Mouse (Mus musculus) neutrophil, adult 59 days (primary cell): ENCODE measurements around the gene Hes6. TPM values are rescaled to one million over a fixed set of nuclear protein-coding genes. Genes with fewer than 3 reads are reported as not detected.

Source experiments
- total RNA-seq, 2 experiments: library from RNA; stranded (reverse); gene quantifications; 1 replicate in 1 of 2; 2 replicates in 1 of 2; pipeline ENCODE4 v1.2.4; 2023

Gene Hes6
- total RNA-seq: 10 to 100 TPM; 19.4 to 25.4 TPM

DNA sequence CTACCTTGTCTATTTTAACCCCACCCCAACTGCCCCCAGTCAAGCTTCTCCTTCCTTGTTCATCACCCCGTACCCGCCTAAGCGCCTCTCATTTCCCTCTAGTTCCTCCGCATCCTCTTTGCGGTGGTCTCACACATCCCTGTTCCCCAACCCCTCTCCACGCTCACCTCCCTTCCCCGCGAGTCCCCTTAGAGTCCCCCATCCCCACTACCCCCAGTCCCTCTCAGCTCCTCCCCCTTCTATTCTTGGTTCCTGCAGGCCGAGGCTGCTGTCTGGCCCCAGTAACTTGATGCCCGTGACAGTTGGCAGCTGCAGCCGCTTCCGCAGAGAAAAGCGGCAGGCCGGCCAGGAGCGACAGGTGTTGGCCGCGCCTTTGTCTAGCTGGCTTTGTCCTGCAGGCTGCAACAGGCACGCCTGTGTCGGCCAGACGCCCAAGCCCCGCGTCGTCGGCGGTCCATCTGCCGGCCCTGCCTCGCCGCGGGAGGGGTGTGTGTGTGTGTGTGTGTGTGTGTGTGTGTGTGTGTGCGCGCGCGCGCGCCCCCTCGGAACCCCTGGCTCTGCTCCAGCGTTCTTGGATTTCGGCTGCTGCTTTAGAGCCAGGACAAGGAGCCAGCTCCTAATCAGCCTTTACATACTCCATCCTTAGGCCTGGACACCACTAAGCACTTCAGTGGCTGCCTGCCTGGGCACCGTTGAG, at the start of gene Hes6:
Hes6 (minus strand) TSS at position 141 of the 697 bp plus-strand sequence.

GRCm38 (mm10) chr1:91459059-91459809, 45.4 kb upstream of the Hes6 start, which contains the start of gene Per2:
TSS of gene Per2 (minus strand) at chr1:91459324.

GRCm38 (mm10) chr1:91398260-91399062, 15.4 kb downstream of the Hes6 start, which contains the start of gene Ilkap:
TSS of gene Ilkap (minus strand) at chr1:91398815.

DNA sequence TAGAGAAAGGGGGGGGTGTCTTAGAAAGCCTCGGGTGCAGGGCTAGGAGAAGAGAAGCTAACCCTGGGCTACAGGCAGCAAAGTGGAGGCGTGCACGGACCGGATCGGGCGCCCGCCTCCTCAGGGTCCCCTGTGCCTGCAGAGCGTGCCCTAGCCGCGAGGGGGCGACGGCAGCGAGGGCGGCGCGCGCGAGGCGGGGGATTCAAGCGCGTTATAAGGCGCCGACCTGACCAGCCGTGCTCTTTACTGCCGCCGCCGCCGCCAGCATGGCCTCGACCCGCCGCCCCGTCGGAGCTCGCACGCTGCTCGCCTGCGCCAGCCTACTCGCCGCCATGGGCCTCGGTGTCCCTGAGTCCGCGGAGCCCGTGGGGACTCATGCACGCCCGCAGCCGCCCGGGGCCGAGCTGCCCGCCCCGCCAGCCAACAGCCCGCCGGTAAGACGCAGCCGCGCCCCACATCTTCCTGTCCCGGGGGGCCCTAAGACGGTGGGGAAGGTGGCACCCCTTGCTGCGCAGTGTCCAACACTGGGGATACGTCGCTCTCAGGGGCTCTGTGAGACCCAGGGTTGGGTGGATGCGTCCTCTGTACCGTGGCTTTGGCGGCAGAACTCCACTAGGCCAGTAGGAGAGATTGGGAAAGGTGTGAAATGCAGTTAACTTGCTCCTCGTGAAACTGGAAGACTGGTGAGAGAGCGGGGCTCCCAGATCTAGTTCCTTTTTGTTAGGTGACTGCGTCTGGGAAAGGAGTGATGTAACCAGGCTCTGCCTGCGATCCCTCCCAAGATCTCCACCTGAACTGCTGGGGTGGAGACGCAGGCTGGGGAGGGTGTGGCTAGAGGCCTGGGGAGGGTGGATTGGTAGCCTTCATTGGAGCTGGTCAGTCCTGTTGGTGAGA, 47.4 kb downstream of the Hes6 start, which contains the start of gene Erfe:
Erfe (plus strand) TSS at position 216 of the 894 bp plus-strand sequence.

Other genes starting within 250 kb of the Hes6 start
- 10 to 100 TPM; 31.8 to 32.4 TPM for gene Ramp1, start 234.2 kb downstream of the Hes6 start, total RNA-seq
- gene Ube2f, start 163.7 kb downstream of the Hes6 start, total RNA-seq: 10 to 100 TPM; 51.7 to 51.9 TPM
- 10 to 100 TPM; 17.9 to 23.8 TPM for gene Scly, start 115.7 kb downstream of the Hes6 start, total RNA-seq
- gene Espnl, start 92.0 kb downstream of the Hes6 start, total RNA-seq: under 1 TPM in 1 of 2 experiments, not detected in 1; 0.09 TPM
- not detected for gene Klhl30, start 63.0 kb downstream of the Hes6 start, total RNA-seq
- under 1 TPM; 0.36 to 0.53 TPM for gene Erfe, start 47.6 kb downstream of the Hes6 start, total RNA-seq
- gene Ilkap, start 15.2 kb downstream of the Hes6 start, total RNA-seq: 10 to 100 TPM; 50.3 to 58.3 TPM
- 10 to 100 TPM; 43.9 to 54.2 TPM for gene Per2, start 45.3 kb upstream of the Hes6 start, total RNA-seq
- gene Traf3ip1, start 80.6 kb upstream of the Hes6 start, total RNA-seq: 1 to 10 TPM; 1.2 to 2.6 TPM
- 10 to 100 TPM; 10.7 to 11.8 TPM for gene Asb1, start 126.5 kb upstream of the Hes6 start, total RNA-seq